Mouse (Mus musculus) G1E-ER4 (cell line): Measurements from ENCODE around the gene Sh3kbp1. TPM values are rescaled to one million over a fixed set of nuclear protein-coding genes. Genes with fewer than 3 reads are reported as not detected.

Experiments
- GATA1 ChIP-seq: IDR thresholded peaks from one replicate; pipeline ENCODE4 v1.8.0; 2012; ENCODE audit warnings: low read length, inconsistent platforms
- polyA plus RNA-seq: library from polyadenylated mRNA; stranded (reverse); fragments of >175 nt; gene quantifications from 2 replicates; pipeline ENCODE4 v1.2.3, GENCODE M21; 2012

Sh3kbp1 gene
- polyA plus RNA-seq, 1 experiment = 7.6 TPM

- no peak for TF ChIP-seq GATA1
These were observed 283.5 kb downstream of the Sh3kbp1 start for GRCm38 (mm10) chrX:159910600-159910999.

- TF ChIP-seq GATA1 = no peak
These were observed 284.5 kb downstream of the Sh3kbp1 start for GRCm38 (mm10) chrX:159911613-159912012.

GRCm38 (mm10) chrX:159912061-159912460 lies 285.0 kb downstream of the Sh3kbp1 start:
- no peak for TF ChIP-seq GATA1

- no peak for TF ChIP-seq GATA1
These were observed 286.4 kb downstream of the Sh3kbp1 start for GRCm38 (mm10) chrX:159913489-159913888.

- TF ChIP-seq GATA1 = no peak
These were observed 288.1 kb downstream of the Sh3kbp1 start for GRCm38 (mm10) chrX:159915125-159915524.

- no peak for TF ChIP-seq GATA1
These were observed 297.7 kb downstream of the Sh3kbp1 start for GRCm38 (mm10) chrX:159924759-159925158.

GRCm38 (mm10) chrX:159928165-159928564 lies 301.1 kb downstream of the Sh3kbp1 start:
- TF ChIP-seq GATA1 = no peak

GRCm38 (mm10) chrX:159928834-159929233 lies 301.8 kb downstream of the Sh3kbp1 start:
- TF ChIP-seq GATA1 = no peak

- TF ChIP-seq GATA1 = no peak
These were observed 305.0 kb downstream of the Sh3kbp1 start for GRCm38 (mm10) chrX:159932027-159932426.

- TF ChIP-seq GATA1 = no peak
These were observed 315.5 kb downstream of the Sh3kbp1 start for GRCm38 (mm10) chrX:159942569-159942968.

GRCm38 (mm10) chrX:159943586-159943985 lies 316.5 kb downstream of the Sh3kbp1 start:
- TF ChIP-seq GATA1 = no peak

GRCm38 (mm10) chrX:159953546-159954429 lies 326.7 kb downstream of the Sh3kbp1 start:
- no peak for TF ChIP-seq GATA1

GRCm38 (mm10) chrX:159954430-159954779 lies 327.3 kb downstream of the Sh3kbp1 start:
- no peak for TF ChIP-seq GATA1

GRCm38 (mm10) chrX:159955433-159955832 lies 328.4 kb downstream of the Sh3kbp1 start:
- no peak for TF ChIP-seq GATA1

GRCm38 (mm10) chrX:159961385-159961784 lies 334.3 kb downstream of the Sh3kbp1 start:
- TF ChIP-seq GATA1 = no peak

GRCm38 (mm10) chrX:159963273-159963672 lies 336.2 kb downstream of the Sh3kbp1 start:
- TF ChIP-seq GATA1 = no peak

- no peak for TF ChIP-seq GATA1
These were observed 336.9 kb downstream of the Sh3kbp1 start for GRCm38 (mm10) chrX:159963925-159964324.
